Mouse (Mus musculus) layer of hippocampus, adult 11-12 months (tissue): ENCODE results near the gene Amn1.

Experiments used
- DNase-seq: peaks from one replicate; pipeline ENCODE4 v3.0.0; 2022; ENCODE audit warnings: low spot score

The Amn1 gene

GRCm38 (mm10) chr6:149107615-149108014 lies 80.9 kb downstream of the Amn1 start:
- no peak for DNase-seq
